ENCODE assay signal across 27 mouse cellular contexts in the genomic region with DNA sequence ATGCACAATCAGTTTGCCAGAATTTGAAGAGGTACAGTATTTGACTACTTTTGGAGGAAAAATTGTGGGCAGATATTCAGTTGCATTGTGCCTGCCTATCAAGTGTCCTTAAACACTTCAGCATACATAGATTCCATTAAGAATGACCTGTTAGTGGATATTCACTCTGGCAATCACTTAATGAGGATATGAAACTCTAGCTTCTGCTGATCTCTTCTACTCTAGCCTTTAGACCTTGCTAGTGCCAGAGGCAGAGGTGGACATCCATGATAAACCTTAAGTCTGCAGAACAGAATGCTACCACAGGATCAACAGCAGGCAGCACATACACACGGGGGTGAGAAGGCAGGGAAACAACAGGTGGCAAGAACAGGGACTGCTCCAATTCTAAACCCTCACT.
"Had no signal": no experiment of that assay in that cellular context is flagged by ENCODE, and none has a peak within 500 bp of the region (broad histone marks: within the 10 kb centered on the region; RNA-seq: fewer than 3 reads in every experiment).

No protein-coding gene starts in this region.

- H3K9ac ChIP-seq: embryonic facial prominence, embryonic 12.5 days; embryonic facial prominence, embryonic 13.5 days; embryonic facial prominence, embryonic 15.5 days; forebrain, embryonic 12.5 days; forebrain, embryonic 13.5 days; forebrain, embryonic 15.5 days; forebrain, postnatal 0 days had no signal

- ATAC-seq: forebrain, embryonic 13.5 days; forebrain, embryonic 14.5 days; forebrain, embryonic 15.5 days; forebrain, embryonic 16.5 days; forebrain, postnatal 0 days had no signal

- H3K9me3 ChIP-seq: embryonic facial prominence, embryonic 10.5 days; embryonic facial prominence, embryonic 12.5 days; embryonic facial prominence, embryonic 13.5 days; embryonic facial prominence, embryonic 15.5 days; forebrain, embryonic 10.5 days; forebrain, embryonic 12.5 days; forebrain, embryonic 13.5 days; forebrain, embryonic 15.5 days had no signal

- H3K36me3 ChIP-seq: embryonic facial prominence, embryonic 10.5 days; embryonic facial prominence, embryonic 12.5 days; embryonic facial prominence, embryonic 13.5 days; embryonic facial prominence, embryonic 15.5 days; forebrain, embryonic 10.5 days; forebrain, embryonic 12.5 days; forebrain, embryonic 15.5 days had no signal

- DNase-seq: cerebellum, adult 2 months; cerebellum, adult 8-10 months; cerebellum, adult 9-10 months; cerebellum, adult 9-11 months; cerebellum, postnatal 10 days; cerebellum, postnatal 14 days; cerebellum, postnatal 36 days; embryo, embryonic 11 days; forebrain, postnatal 0 days; gastrocnemius, adult 2 months; gastrocnemius, postnatal 10 days; gastrocnemius, postnatal 14 days; gastrocnemius, postnatal 25 days; gastrocnemius, postnatal 36 days; heart, adult 18-20 months; heart, adult 2 months had no signal

- H3K4me3 ChIP-seq: embryonic facial prominence, embryonic 10.5 days; embryonic facial prominence, embryonic 12.5 days; embryonic facial prominence, embryonic 13.5 days; embryonic facial prominence, embryonic 15.5 days; erythroblast, embryonic 14.5 days; forebrain, embryonic 10.5 days; forebrain, embryonic 12.5 days; forebrain, embryonic 13.5 days; forebrain, embryonic 15.5 days; gastrocnemius, adult 2 months; heart, adult 2 months had no signal

- H3K4me1 ChIP-seq: embryonic facial prominence, embryonic 10.5 days; embryonic facial prominence, embryonic 12.5 days; embryonic facial prominence, embryonic 13.5 days; embryonic facial prominence, embryonic 15.5 days; forebrain, embryonic 15.5 days had no signal

- H3K27ac ChIP-seq: embryonic facial prominence, embryonic 10.5 days; embryonic facial prominence, embryonic 12.5 days; embryonic facial prominence, embryonic 13.5 days; embryonic facial prominence, embryonic 15.5 days; forebrain, embryonic 10.5 days; forebrain, embryonic 12.5 days; forebrain, embryonic 13.5 days; forebrain, embryonic 15.5 days; gastrocnemius, adult 2 months; heart, adult 2 months had no signal

- H3K4me2 ChIP-seq: embryonic facial prominence, embryonic 12.5 days; embryonic facial prominence, embryonic 13.5 days; embryonic facial prominence, embryonic 15.5 days; forebrain, embryonic 12.5 days; forebrain, embryonic 13.5 days; forebrain, embryonic 15.5 days had no signal

- H3K27me3 ChIP-seq: embryonic facial prominence, embryonic 12.5 days; embryonic facial prominence, embryonic 13.5 days; embryonic facial prominence, embryonic 15.5 days; forebrain, embryonic 12.5 days; forebrain, embryonic 13.5 days; forebrain, embryonic 15.5 days had no signal
